Mouse (Mus musculus) forebrain, embryonic 16.5 days (tissue): Measurements from ENCODE around the gene Tns1. TPM values are rescaled to one million over a fixed set of nuclear protein-coding genes. Genes with fewer than 3 reads are reported as not detected.

Source experiments
- ATAC-seq: fragments of 200-750 bp; cut with Nextera tagmentation; 2 replicates; pipeline ENCODE4 v1.8.0; 2017; ENCODE audit warnings: mild to moderate bottlenecking, moderate library complexity
- H3K27ac ChIP-seq: fragments of 300-500 bp; sonication (generic); 2 replicates; pipeline ENCODE4 v1.5.1; 2014; ENCODE audit warnings: low read length, control low read depth
- H3K27me3 ChIP-seq: fragments of 300-500 bp; sonication (generic); replicated peaks from 2 replicates; pipeline ENCODE4 v1.6.1; 2014; ENCODE audit warnings: low read length; ENCODE audit not compliant: control insufficient read depth, insufficient read depth
- H3K36me3 ChIP-seq: fragments of 300-500 bp; sonication (generic); 2 replicates; pipeline ENCODE4 v1.6.1; 2014; ENCODE audit not compliant: control insufficient read depth, insufficient read depth
- H3K4me1 ChIP-seq: fragments of 300-500 bp; sonication (generic); replicated peaks from 2 replicates; pipeline ENCODE4 v1.6.1; 2014; ENCODE audit warnings: low read length; ENCODE audit not compliant: control insufficient read depth, insufficient read depth
- H3K4me2 ChIP-seq: fragments of 300-500 bp; sonication (generic); 2 replicates; pipeline ENCODE4 v1.6.1; 2014; ENCODE audit warnings: mild to moderate bottlenecking, low read length, control low read depth
- H3K4me3 ChIP-seq: fragments of 300-500 bp; sonication (generic); replicated peaks from 2 replicates; pipeline ENCODE4 v1.5.1; 2014; ENCODE audit warnings: mild to moderate bottlenecking, low read length, control low read depth
- H3K9ac ChIP-seq: fragments of 300-500 bp; sonication (generic); replicated peaks from 2 replicates; pipeline ENCODE4 v1.6.1; 2014; ENCODE audit warnings: low read depth, low read length, control low read depth
- H3K9me3 ChIP-seq: fragments of 300-500 bp; sonication (generic); 2 replicates; pipeline ENCODE4 v1.6.1; 2016; ENCODE audit warnings: low read length; ENCODE audit not compliant: control insufficient read depth
- WGBS: fragments of 180-500 bp; shearing (Covaris S2); extraction: QIAGEN DNeasy Blood & Tissue Kit; methylation state at CpG from one replicate; pipeline ENCODE4 v1.1.7; 2014; 5-methylcytosine and 5-hydroxymethylcytosine counted together
- polyA plus RNA-seq: library from polyadenylated mRNA; unstranded; fragments of >200 nt; fragmentation: Nextera tagmentation; extraction: Ambion mirVana; gene quantifications from 2 replicates; pipeline ENCODE4 v1.2.1, GENCODE M21; 2015

Tns1 gene
- polyA plus RNA-seq, 1 experiment from 2014 or later: 10.7 TPM

DNA sequence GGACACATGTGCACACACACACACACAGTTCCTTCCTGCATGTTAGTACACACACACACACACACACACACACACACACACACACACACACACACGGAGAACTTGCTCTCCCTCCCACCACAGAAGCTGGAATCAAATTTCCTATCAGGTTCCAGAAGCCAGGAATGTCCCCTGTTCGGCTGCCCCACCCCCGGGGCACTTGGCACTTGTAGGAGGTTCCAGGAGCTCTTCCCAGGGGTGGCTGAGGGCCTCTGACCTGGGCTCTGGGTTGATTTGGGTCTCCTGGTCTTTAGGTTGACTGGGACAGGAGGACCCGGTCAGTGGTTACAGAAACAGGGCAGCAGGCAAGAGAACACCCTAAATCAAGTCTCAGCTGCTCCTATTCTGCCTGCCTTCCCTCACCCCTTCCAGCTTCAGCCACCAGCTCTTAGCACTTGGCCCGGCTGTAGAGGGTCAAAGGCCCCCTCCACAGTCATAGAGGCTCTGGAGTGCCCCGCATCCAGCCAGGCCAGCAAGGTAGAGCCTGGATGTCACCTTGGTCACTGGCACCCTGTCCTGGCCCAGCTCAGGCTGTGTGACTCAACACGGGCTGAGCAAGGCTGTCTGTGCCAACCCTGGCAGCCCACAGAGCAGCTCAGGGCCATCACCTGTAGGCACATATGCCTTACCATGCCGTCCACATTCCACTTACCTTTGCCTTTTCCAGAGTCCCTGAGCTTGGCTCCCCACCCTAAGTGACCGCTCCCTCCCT, 55.0 kb downstream of the Tns1 start:
- Histone ChIP-seq H3K4me2 (peak overlapping the region; percentile 57; the same call in 1 of the 2 replicates), H3K4me1 (peaks cover 16% of the 10 kb centered on the region), H3K9ac (no peak overlapping the region), H3K27ac (peak overlapping the region; percentile 37; the same call in 1 of the 2 replicates), H3K36me3 (no peaks in the 10 kb centered on the region), H3K27me3 (no peaks in the 10 kb centered on the region), H3K4me3 (no peak overlapping the region), H3K9me3 (no peaks in the 10 kb centered on the region)
- peak; percentile 41; the same call in 1 of the 2 replicates for ATAC-seq
- WGBS: 42% methylated on average over 9 of the region's 9 CpGs

DNA sequence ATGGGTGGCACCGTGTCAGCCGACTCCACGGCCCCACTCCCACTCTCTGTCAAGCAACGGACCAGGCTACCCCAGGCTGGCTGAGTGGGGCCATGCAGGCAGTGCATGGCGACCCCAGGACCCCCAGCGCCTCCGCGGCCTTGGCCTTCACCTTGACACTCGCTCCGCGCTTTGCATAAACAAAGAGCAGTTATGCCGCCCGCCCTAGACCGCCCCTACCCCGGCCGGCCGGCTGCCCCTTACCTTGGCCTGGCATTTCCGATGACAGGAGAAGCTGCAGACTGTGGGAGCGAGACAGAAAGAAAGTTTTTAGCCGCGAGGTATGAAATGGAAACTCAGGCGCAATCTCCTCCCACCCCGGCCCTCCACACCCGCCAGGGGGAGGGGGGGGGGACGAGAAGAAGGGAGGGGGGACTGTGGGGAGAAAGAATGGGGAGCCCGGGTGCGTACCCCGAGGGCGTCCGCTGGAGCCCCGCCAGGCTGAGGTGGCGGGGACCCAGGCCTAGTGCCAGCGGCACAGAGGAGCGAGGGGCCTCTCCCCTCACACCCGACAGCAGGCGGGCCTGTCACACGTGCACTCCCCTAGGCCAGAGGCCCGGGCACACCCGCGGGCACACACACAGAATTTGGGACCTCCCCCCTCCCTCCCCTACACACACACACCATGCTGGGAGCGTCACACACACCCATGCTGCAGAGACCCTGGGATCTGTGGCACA, 55.7 kb downstream of the Tns1 start:
- Histone ChIP-seq H3K4me3 (peak overlapping the region; percentile 34), H3K9ac (peak overlapping the region; percentile 50), H3K9me3 (no peaks in the 10 kb centered on the region), H3K36me3 (no peaks in the 10 kb centered on the region), H3K27me3 (no peaks in the 10 kb centered on the region), H3K4me1 (peaks cover 16% of the 10 kb centered on the region), H3K27ac (no peak overlapping the region), H3K4me2 (peak overlapping the region; percentile 57)
- 4% methylated on average over 40 of the region's 41 CpGs for WGBS
- ATAC-seq: peak; percentile 66

DNA sequence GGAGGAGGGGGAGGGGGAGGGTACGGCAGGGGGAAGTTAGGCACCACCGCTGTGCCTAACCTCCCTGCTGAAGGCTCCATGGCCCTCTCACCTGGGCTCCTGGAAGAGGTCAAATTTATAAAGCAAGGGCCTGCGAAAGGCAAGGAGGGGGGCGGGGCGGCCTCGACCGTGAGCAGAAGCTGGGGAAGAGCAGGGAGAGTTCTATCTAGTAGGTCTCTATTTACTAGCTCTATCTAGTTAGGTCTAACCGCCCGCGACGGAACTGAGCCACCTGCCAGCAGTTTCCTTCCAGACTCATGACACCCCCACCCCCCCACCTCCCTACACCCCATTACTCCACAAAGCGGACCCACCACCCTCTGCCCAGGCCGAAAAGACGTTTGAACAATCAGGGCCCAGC, 56.4 kb downstream of the Tns1 start:
- Histone ChIP-seq H3K4me1 (peaks cover 16% of the 10 kb centered on the region), H3K27me3 (no peaks in the 10 kb centered on the region), H3K4me3 (peak overlapping the region; percentile 34), H3K9me3 (no peaks in the 10 kb centered on the region), H3K36me3 (no peaks in the 10 kb centered on the region), H3K27ac (no peak overlapping the region), H3K9ac (peak overlapping the region; percentile 50; the same call in 1 of the 2 replicates), H3K4me2 (peak overlapping the region; percentile 57)
- WGBS: 19% methylated on average over 14 of the region's 14 CpGs
- ATAC-seq: no peak

DNA sequence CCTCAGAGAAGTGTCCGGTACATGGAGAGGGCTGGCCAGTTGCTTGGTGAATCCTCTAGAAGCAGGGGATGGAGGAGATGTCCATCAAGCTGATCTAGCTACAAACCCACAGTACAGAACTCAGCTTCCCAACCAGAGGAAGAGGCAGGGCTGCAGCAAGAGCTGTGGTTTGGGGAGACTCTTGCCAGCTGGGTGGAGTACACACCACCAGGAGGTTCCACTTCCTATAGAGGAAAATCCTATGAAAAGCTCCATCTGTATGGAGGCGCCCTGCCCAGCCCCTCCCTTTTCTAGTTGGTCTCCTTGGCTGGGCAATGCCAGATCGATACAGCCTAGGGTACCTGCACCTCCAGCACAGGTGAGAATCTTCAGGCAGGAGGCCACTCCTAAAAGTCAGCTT, 57.7 kb downstream of the Tns1 start:
- Histone ChIP-seq H3K9ac (no peak overlapping the region), H3K4me1 (peaks cover 16% of the 10 kb centered on the region), H3K9me3 (no peaks in the 10 kb centered on the region), H3K36me3 (no peaks in the 10 kb centered on the region), H3K27ac (no peak overlapping the region), H3K4me3 (no peak overlapping the region), H3K4me2 (no peak overlapping the region), H3K27me3 (no peaks in the 10 kb centered on the region)
- WGBS: 79% methylated on average over 3 of the region's 3 CpGs
- ATAC-seq: no peak

DNA sequence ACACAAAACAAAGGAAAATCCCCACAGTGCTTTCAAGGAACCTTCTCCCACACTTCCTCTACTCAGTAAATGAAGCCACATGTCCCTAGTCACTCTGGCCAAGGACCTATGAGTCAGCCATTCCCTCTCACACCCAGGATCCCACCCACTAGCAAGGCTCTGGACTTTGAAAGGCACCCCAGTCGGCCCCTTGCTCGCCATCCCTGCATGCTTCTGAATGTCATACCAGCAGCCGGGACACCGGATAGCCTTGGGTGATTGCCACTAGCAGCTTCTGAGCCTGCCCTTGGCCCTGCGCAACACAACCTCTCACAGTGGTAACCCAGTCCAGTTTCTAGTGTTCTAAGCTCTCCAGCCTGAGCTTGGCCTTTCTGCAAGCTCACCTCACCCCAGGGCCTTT, 58.2 kb downstream of the Tns1 start:
- Histone ChIP-seq H3K27ac (no peak overlapping the region), H3K9ac (no peak overlapping the region), H3K27me3 (no peaks in the 10 kb centered on the region), H3K4me1 (peaks cover 16% of the 10 kb centered on the region), H3K4me2 (no peak overlapping the region), H3K4me3 (no peak overlapping the region), H3K36me3 (no peaks in the 10 kb centered on the region), H3K9me3 (no peaks in the 10 kb centered on the region)
- ATAC-seq: no peak
- 87% methylated on average over 5 of the region's 5 CpGs for whole genome bisulfite sequencing

DNA sequence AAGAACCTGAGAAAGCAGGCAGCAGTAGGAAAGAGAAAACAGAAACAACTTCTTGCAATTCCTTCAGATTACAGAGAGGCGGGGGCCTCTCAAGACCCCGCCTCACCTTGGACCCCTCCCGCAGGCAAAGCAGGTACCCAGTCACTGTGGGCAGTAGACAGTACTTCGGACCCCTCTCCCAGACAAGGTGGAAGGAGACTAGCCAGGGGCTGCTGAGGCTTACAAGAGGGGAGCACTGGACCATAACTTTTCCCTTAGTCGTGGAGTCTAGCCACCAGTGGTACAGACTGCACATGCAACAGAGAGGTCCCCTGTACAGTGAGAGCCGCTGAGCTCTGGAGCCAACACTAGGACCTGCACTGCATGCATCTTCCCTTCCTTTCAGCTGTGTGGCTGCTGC, 64.2 kb downstream of the Tns1 start:
- no peak for ATAC-seq
- Histone ChIP-seq H3K27ac (no peak overlapping the region), H3K27me3 (no peaks in the 10 kb centered on the region), H3K4me1 (no peaks in the 10 kb centered on the region), H3K9me3 (no peaks in the 10 kb centered on the region), H3K4me3 (no peak overlapping the region), H3K9ac (no peak overlapping the region), H3K4me2 (no peak overlapping the region), H3K36me3 (no peaks in the 10 kb centered on the region)
- 89% methylated on average over 6 of the region's 6 CpGs for WGBS

DNA sequence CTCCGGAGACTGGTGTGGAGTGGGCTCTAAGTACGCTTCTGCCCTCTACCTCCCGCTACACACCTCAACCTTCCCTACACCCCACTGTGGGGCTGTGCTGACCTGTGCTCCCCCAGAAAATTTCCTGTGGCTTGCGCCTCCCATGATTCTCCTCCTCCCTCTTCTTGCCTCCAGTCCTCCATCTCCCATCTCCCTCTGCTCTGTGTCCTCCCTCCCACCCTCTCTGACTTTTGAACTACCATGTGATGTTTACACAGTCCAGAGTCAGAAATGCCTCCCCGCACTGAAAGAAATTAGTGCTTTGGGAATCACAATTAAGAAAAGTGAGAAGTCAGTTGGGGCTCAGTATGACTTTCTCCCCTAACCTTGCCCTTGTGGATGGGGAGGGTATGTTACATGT, 64.7 kb downstream of the Tns1 start:
- Histone ChIP-seq H3K36me3 (no peaks in the 10 kb centered on the region), H3K9ac (no peak overlapping the region), H3K9me3 (no peaks in the 10 kb centered on the region), H3K4me1 (no peaks in the 10 kb centered on the region), H3K27me3 (no peaks in the 10 kb centered on the region), H3K4me2 (no peak overlapping the region), H3K27ac (no peak overlapping the region), H3K4me3 (no peak overlapping the region)
- no peak for ATAC-seq
- 90% methylated on average over 5 of the region's 5 CpGs for WGBS

DNA sequence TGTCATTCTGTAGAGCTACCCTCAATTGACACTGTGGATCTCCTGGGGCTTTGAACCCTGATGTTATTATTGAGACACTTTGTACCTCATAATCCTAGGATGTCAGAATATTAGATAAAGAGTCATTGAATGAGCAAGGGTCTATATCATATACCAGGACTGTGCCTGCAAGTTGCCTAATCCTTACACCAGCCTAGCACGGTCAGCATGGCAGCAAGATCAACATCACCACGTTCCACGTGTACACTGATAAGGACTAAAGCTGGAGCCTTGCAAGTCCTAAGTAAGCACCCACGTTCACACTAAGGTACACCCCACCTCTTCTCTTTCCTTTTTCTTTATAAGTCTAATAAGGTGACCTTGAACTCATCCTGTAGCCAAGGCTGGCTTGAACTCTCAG, 65.5 kb downstream of the Tns1 start:
- H3K27me3 ChIP-seq: no peaks in the 10 kb centered on the region
- H3K4me1 ChIP-seq: no peaks in the 10 kb centered on the region
- no peak for ATAC-seq
- H3K9me3 ChIP-seq: no peaks in the 10 kb centered on the region
- WGBS: 86% methylated on average over 4 of the region's 4 CpGs
- no peak overlapping the region for H3K27ac ChIP-seq
- H3K9ac ChIP-seq: no peak overlapping the region
- H3K36me3 ChIP-seq: no peaks in the 10 kb centered on the region
- no peak overlapping the region for H3K4me3 ChIP-seq
- H3K4me2 ChIP-seq: no peak overlapping the region

DNA sequence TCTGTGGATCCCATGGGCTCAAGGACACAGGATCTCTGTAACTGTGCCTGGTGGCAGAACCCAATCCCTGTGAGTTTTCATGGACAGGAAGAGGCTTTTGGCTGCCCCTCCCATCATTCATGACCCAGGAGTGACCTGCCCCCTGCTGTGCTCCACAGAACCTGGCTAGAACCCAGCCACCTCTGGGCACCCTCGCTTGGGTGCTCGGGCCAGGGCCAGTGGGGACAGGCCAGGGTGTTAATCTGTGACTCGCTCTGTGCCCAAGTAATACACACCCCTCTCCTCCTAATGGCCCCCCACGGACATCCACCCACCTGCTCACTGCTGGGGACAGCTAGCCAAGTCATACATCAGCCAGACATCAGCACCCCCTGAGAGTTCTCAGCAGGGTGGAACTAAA, 65.9 kb downstream of the Tns1 start:
- Histone ChIP-seq H3K27ac (no peak overlapping the region), H3K9ac (no peak overlapping the region), H3K9me3 (no peaks in the 10 kb centered on the region), H3K4me3 (no peak overlapping the region), H3K27me3 (no peaks in the 10 kb centered on the region), H3K36me3 (no peaks in the 10 kb centered on the region), H3K4me2 (no peak overlapping the region), H3K4me1 (no peaks in the 10 kb centered on the region)
- no peak for ATAC-seq
- WGBS: 84% methylated on average over 4 of the region's 4 CpGs
